Mouse (Mus musculus): ENCODE results near the gene Dnlz.

- no peak for TF ChIP-seq GATA1 (IDR thresholded peaks at IDR 0.05; ENCODE audit: borderline replicate concordance, low read length)
- TF ChIP-seq FLI1 (IDR thresholded peaks at IDR 0.05; ENCODE audit: low read length) = no peak
These were observed 16.7 kb upstream of the Dnlz start for GRCm38 (mm10) chr2:26368572-26368971.
